In the genomic region with DNA sequence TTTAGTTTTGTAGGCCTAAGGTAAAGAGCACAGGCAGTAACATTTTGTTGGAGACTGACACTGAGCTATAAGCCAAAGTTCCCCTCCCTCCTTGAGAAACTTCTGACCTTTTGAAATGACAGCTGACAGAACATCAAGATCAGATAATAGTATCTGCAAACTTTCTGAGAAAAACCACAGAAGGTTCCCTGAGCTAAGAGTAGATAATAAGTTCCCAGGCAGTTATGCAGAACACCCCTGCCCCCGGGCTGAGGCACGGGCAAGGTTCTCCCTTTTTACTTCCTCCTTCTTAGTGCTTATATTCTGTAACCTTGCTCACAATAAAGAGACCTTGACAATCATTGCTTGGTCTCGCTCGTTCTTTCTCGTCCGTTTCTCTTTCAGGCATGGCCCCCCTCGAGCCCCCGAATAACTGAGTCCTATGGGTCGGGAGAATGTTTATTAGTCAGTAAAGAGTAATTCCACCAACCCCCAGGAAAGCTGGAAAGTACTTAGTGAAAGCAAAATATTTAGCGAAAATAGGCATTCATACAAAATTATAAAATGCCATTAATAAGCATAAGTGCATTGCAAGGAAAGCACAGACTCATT, we compare ENCODE assay signal across 20 mouse cellular contexts. TPM values are rescaled to one million over a fixed set of nuclear protein-coding genes. Genes with fewer than 3 reads are reported as not detected.
DNase-seq lines count a peak whose midpoint lies in the region; ATAC-seq lines count a peak whose summit lies in the region.
"Had no signal": no experiment of that assay in that cellular context is flagged by ENCODE, and none has a peak within 500 bp of the region (broad histone marks: within the 10 kb centered on the region; RNA-seq: fewer than 3 reads in every experiment).

No protein-coding gene starts in this region.

- no peaks in the 10 kb centered on the region for H3K9me3 ChIP-seq in midbrain, embryonic 11.5 days (ENCODE audit: control insufficient read depth, low read length)
- H3K9me3 ChIP-seq in midbrain, embryonic 14.5 days (ENCODE audit: control insufficient read depth, low read length), result no peaks in the 10 kb centered on the region
- H3K9me3 ChIP-seq: hindbrain, embryonic 10.5 days; liver, embryonic 15.5 days; midbrain, embryonic 10.5 days; stomach, embryonic 15.5 days had no signal

- H3K27ac ChIP-seq in midbrain, embryonic 11.5 days (ENCODE audit: low read depth, low read length), result no peak overlapping the region
- H3K27ac ChIP-seq in midbrain, embryonic 14.5 days (replicated peaks; ENCODE audit: low read depth, low read length), result no peak overlapping the region
- H3K27ac ChIP-seq: embryonic facial prominence, embryonic 10.5 days; hindbrain, embryonic 10.5 days; liver, embryonic 15.5 days; midbrain, embryonic 10.5 days; stomach, embryonic 15.5 days had no signal

- H3K4me2 ChIP-seq in midbrain, embryonic 11.5 days, result no peak overlapping the region
- H3K4me2 ChIP-seq in midbrain, embryonic 14.5 days (ENCODE audit: low read length), result no peak overlapping the region
- H3K4me2 ChIP-seq: liver, embryonic 15.5 days; stomach, embryonic 15.5 days had no signal

- H3K9ac ChIP-seq in midbrain, embryonic 11.5 days (ENCODE audit: low read length), result no peak overlapping the region
- H3K9ac ChIP-seq in midbrain, embryonic 14.5 days (replicated peaks; ENCODE audit: low read length), result no peak overlapping the region
- H3K9ac ChIP-seq: liver, embryonic 15.5 days; stomach, embryonic 15.5 days had no signal

- H3K36me3 ChIP-seq in midbrain, embryonic 11.5 days (ENCODE audit: control insufficient read depth, insufficient read depth, low read length), result no peaks in the 10 kb centered on the region
- no peaks in the 10 kb centered on the region for H3K36me3 ChIP-seq in midbrain, embryonic 14.5 days (ENCODE audit: control insufficient read depth, insufficient read depth, low read length)
- H3K36me3 ChIP-seq: embryonic facial prominence, embryonic 10.5 days; hindbrain, embryonic 10.5 days; liver, embryonic 15.5 days; midbrain, embryonic 10.5 days; stomach, embryonic 15.5 days had no signal

- ATAC-seq in granulocyte monocyte progenitor cell, adult 5-6 weeks (replicated peaks; ENCODE audit: poor library complexity, severe bottlenecking), result no peak
- no peak for ATAC-seq in midbrain, embryonic 11.5 days (ENCODE audit: low FRiP score)
- no peak for ATAC-seq in midbrain, embryonic 14.5 days (ENCODE audit: low FRiP score, low TSS enrichment)
- ATAC-seq: intestine, postnatal 0 days had no signal

- H3K4me3 ChIP-seq in midbrain, embryonic 11.5 days (ENCODE audit: low read depth, low read length), result no peak overlapping the region
- no peak overlapping the region for H3K4me3 ChIP-seq in midbrain, embryonic 14.5 days (replicated peaks; ENCODE audit: low read depth, low read length)
- H3K4me3 ChIP-seq: embryonic facial prominence, embryonic 10.5 days; hindbrain, embryonic 10.5 days; liver, embryonic 15.5 days; midbrain, embryonic 10.5 days; stomach, embryonic 15.5 days had no signal

- peak; percentile 25 for DNase-seq in spleen, adult 12 weeks (ENCODE audit: low spot score)
- DNase-seq in spleen, postnatal 14 days (ENCODE audit: low spot score in 2 of 2), result no peak
- peak; percentile 88 for DNase-seq in MEL-GATA-1-ER (ENCODE audit: extremely low read depth, low read depth)
- peak; percentile 20 to 23 for DNase-seq in natural killer cell, adult 2 months (ENCODE audit: low spot score in 2 of 2)
- DNase-seq in thymus, postnatal 4 days, result peak; percentile 10
- DNase-seq in midbrain, embryonic 11.5 days (ENCODE audit: low spot score, missing footprints), result no peak
- DNase-seq in midbrain, embryonic 14.5 days, result no peak
- DNase-seq: adrenal gland, postnatal 10 days; cerebellum, postnatal 14 days; kidney, postnatal 4 days had no signal

- whole genome bisulfite sequencing in midbrain, embryonic 11.5 days, result 90% methylated on average over 10 of the region's 10 CpGs
- WGBS in midbrain, embryonic 14.5 days, result 89% methylated on average over 10 of the region's 10 CpGs

- no peaks in the 10 kb centered on the region for H3K4me1 ChIP-seq in midbrain, embryonic 11.5 days (ENCODE audit: control insufficient read depth, insufficient read depth, low read length)
- 0 out of 2 replicates have a peak, but pooled peaks cover 2% of the 10 kb centered on the region for H3K4me1 ChIP-seq in midbrain, embryonic 14.5 days (ENCODE audit: control insufficient read depth, insufficient read depth, low read length)
- H3K4me1 ChIP-seq: embryonic facial prominence, embryonic 10.5 days; stomach, embryonic 15.5 days had no signal

- no peaks in the 10 kb centered on the region for H3K27me3 ChIP-seq in midbrain, embryonic 11.5 days (ENCODE audit: control insufficient read depth, insufficient read depth, low read length)
- no peaks in the 10 kb centered on the region for H3K27me3 ChIP-seq in midbrain, embryonic 14.5 days (ENCODE audit: control insufficient read depth, insufficient read depth, low read length)
- H3K27me3 ChIP-seq: liver, embryonic 15.5 days; stomach, embryonic 15.5 days had no signal

RNA-seq across cellular contexts. Expression of gene Gm10130, which starts 16.2 kb away (rescaled TPM):
- 7.3 TPM in 1 of 2 replicates, not detected in the other for total RNA-seq in granulocyte monocyte progenitor cell, adult 5-6 weeks (2014; fragmentation: Nextera tagmentation)
- total RNA-seq in granulocyte monocyte progenitor cell, adult 5-6 weeks (2017), result 5.5 and 6.3 TPM in 2 replicates
- polyA plus RNA-seq in midbrain, embryonic 11.5 days (2014; fragmentation: Nextera tagmentation; extraction: Ambion mirVana), result 1.2 TPM in 2 replicates
- 0.95 and 0.98 TPM in 2 replicates for polyA plus RNA-seq in midbrain, embryonic 14.5 days (2014; fragmentation: Nextera tagmentation; extraction: Ambion mirVana)
- polyA plus RNA-seq: gonadal fat pad, adult 2 months; heart, embryonic 14.5 days had no signal

RNA-seq across cellular contexts. Expression of gene Gm14124, which starts 50.0 kb away (rescaled TPM):
- not detected in 2 replicates for total RNA-seq in granulocyte monocyte progenitor cell, adult 5-6 weeks (2014; fragmentation: Nextera tagmentation)
- total RNA-seq in granulocyte monocyte progenitor cell, adult 5-6 weeks (2017), result not detected in 2 replicates
- not detected in 2 replicates for polyA plus RNA-seq in midbrain, embryonic 11.5 days (2014; fragmentation: Nextera tagmentation; extraction: Ambion mirVana)
- polyA plus RNA-seq in midbrain, embryonic 14.5 days (2014; fragmentation: Nextera tagmentation; extraction: Ambion mirVana), result 0.12 TPM in 1 of 2 replicates, not detected in the other
- polyA plus RNA-seq: embryonic facial prominence, embryonic 10.5 days; gonadal fat pad, adult 2 months; heart, embryonic 14.5 days; hindbrain, embryonic 10.5 days; intestine, postnatal 0 days; limb, embryonic 11.5 days; liver, embryonic 15.5 days; midbrain, embryonic 10.5 days; stomach, embryonic 15.5 days had no signal

RNA-seq across cellular contexts. Expression of gene Gm21994, which starts 51.9 kb away (rescaled TPM):
- total RNA-seq in granulocyte monocyte progenitor cell, adult 5-6 weeks (2014; fragmentation: Nextera tagmentation), result 1.4 and 9.9 TPM in 2 replicates
- total RNA-seq in granulocyte monocyte progenitor cell, adult 5-6 weeks (2017), result 8.2 and 9.5 TPM in 2 replicates
- 2.2 and 2.8 TPM in 2 replicates for polyA plus RNA-seq in midbrain, embryonic 11.5 days (2014; fragmentation: Nextera tagmentation; extraction: Ambion mirVana)
- 1.8 and 2.8 TPM in 2 replicates for polyA plus RNA-seq in midbrain, embryonic 14.5 days (2014; fragmentation: Nextera tagmentation; extraction: Ambion mirVana)

RNA-seq across cellular contexts. Expression of gene 3300002I08Rik, which starts 55.3 kb away (rescaled TPM):
- total RNA-seq in granulocyte monocyte progenitor cell, adult 5-6 weeks (2014; fragmentation: Nextera tagmentation), result 4.0 TPM in 1 of 2 replicates, not detected in the other
- total RNA-seq in granulocyte monocyte progenitor cell, adult 5-6 weeks (2017), result 3.3 and 10.4 TPM in 2 replicates
- polyA plus RNA-seq in midbrain, embryonic 11.5 days (2014; fragmentation: Nextera tagmentation; extraction: Ambion mirVana), result 10.1 and 10.8 TPM in 2 replicates
- polyA plus RNA-seq in midbrain, embryonic 14.5 days (2014; fragmentation: Nextera tagmentation; extraction: Ambion mirVana), result 14.8 and 19.7 TPM in 2 replicates

Comparison
In these comparisons a context has a peak if more than half of its experiments do, and no peak if none do; other contexts are left out.
1. DNase-seq: peak in spleen, adult 12 weeks (single experiment), MEL-GATA-1-ER (single experiment), natural killer cell, adult 2 months (2 of 2) and thymus, postnatal 4 days (single experiment); none in spleen, postnatal 14 days (0 of 2), midbrain, embryonic 11.5 days (single experiment) and midbrain, embryonic 14.5 days (single experiment).